Mouse (Mus musculus) kidney, embryonic 14.5 days (tissue): ENCODE measurements at regions not wholly inside any gene's neighbourhood (a gene's known extent, or its start where the extent isn't known, plus 50 kb on each side); places are given as distances from the start of the nearest gene placed in this dataset.

Source experiments
- ATAC-seq: fragments of 200-750 bp; cut with Nextera tagmentation; 2 replicates; pipeline ENCODE4 v1.8.0; 2017; ENCODE audit warnings: moderate number of reproducible peaks, mild to moderate bottlenecking, moderate TSS enrichment, moderate library complexity; ENCODE audit not compliant: low FRiP score, low TSS enrichment
- H3K27ac ChIP-seq: fragments of 300-500 bp; sonication (generic); 2 replicates; pipeline ENCODE4 v1.5.1; 2014; ENCODE audit warnings: low read depth, mild to moderate bottlenecking, low read length, moderate library complexity, mixed read lengths
- H3K27me3 ChIP-seq: fragments of 300-500 bp; sonication (generic); 2 replicates; pipeline ENCODE4 v1.6.1; 2014; ENCODE audit warnings: mild to moderate bottlenecking, low read length; ENCODE audit not compliant: control insufficient read depth, insufficient read depth
- H3K36me3 ChIP-seq: fragments of 300-500 bp; sonication (generic); 2 replicates; pipeline ENCODE4 v1.6.1; 2014; ENCODE audit warnings: low read length, mixed read lengths; ENCODE audit not compliant: control insufficient read depth, insufficient read depth
- H3K4me1 ChIP-seq: fragments of 300-500 bp; sonication (generic); 2 replicates; pipeline ENCODE4 v1.6.1; 2014; ENCODE audit warnings: low read length, mixed read lengths; ENCODE audit not compliant: control insufficient read depth, insufficient read depth
- H3K4me2 ChIP-seq: fragments of 300-500 bp; sonication (generic); replicated peaks from 2 replicates; pipeline ENCODE4 v1.6.1; 2014; ENCODE audit warnings: low read depth, mild to moderate bottlenecking, low read length
- H3K4me3 ChIP-seq: fragments of 300-500 bp; sonication (generic); 2 replicates; pipeline ENCODE4 v1.5.1; 2014; ENCODE audit warnings: mild to moderate bottlenecking, low read length
- H3K9ac ChIP-seq: fragments of 300-500 bp; sonication (generic); 2 replicates; pipeline ENCODE4 v1.6.1; 2014; ENCODE audit warnings: low read depth, mild to moderate bottlenecking, low read length, moderate library complexity
- H3K9me3 ChIP-seq: fragments of 300-500 bp; sonication (generic); 2 replicates; pipeline ENCODE4 v1.6.1; 2016; ENCODE audit warnings: low read length; ENCODE audit not compliant: control insufficient read depth
- WGBS: fragments of 180-500 bp; shearing (Covaris S2); extraction: QIAGEN DNeasy Blood & Tissue Kit; methylation state at CpG from one replicate; pipeline ENCODE4 v1.1.7; 2014; 5-methylcytosine and 5-hydroxymethylcytosine counted together

DNA sequence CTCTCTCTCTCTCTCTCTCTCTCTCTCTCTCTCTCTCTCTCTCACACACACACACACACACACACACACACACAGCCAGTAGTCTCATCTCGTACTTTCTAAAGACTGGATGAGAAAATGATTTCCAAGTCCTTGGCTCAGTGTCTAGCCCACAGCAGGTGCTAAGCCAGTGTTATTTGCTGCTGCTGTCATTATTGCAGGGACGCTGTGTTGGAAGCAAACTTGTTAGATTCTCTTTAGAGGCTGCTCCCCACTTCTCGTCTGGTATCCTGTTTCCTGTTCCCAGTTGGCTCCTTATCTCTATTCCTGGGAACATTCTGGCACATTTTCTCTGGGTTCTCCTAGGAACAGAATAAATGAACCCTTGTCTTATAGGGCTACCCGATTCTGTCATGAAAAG, 122.5 kb upstream of the Chd6 start:
- ATAC-seq = no peak

DNA sequence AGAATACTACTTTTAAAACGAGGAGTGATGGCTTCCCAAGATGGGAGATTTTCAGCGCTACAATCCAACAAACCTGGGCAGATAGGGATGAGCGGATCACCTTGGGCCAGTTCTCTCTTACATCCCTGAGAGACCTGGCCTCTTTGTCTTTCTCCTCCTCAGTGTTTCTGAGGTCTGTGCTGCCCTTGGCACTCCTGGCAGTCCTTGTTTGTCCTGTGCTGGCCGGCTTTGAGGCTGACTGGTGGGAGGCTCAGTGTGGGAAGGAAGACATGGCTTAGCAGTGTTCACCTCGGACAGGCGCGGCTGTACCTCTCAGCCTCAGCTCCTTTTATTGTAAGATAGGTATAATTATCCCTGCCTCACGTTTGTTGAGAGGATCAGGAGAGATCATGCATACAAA, 106.9 kb upstream of the Chd6 start:
- Histone ChIP-seq H3K4me3 (no peak overlapping the region), H3K36me3 (no peaks in the 10 kb centered on the region), H3K27ac (no peak overlapping the region), H3K9me3 (no peaks in the 10 kb centered on the region), H3K4me1 (no peaks in the 10 kb centered on the region), H3K9ac (no peak overlapping the region), H3K4me2 (no peak overlapping the region), H3K27me3 (no peaks in the 10 kb centered on the region)
- 81% methylated on average over 8 of the region's 8 CpGs for WGBS
- no peak for ATAC-seq

More for the DNA sequence above, 122.5 kb upstream of the Chd6 start:
- Histone ChIP-seq H3K4me3 (no peak overlapping the region), H3K27ac (no peak overlapping the region), H3K9ac (no peak overlapping the region), H3K36me3 (no peaks in the 10 kb centered on the region), H3K4me1 (no peaks in the 10 kb centered on the region), H3K4me2 (no peak overlapping the region), H3K27me3 (no peaks in the 10 kb centered on the region), H3K9me3 (no peaks in the 10 kb centered on the region)
- WGBS = 45% methylated on average over 4 of the region's 4 CpGs

DNA sequence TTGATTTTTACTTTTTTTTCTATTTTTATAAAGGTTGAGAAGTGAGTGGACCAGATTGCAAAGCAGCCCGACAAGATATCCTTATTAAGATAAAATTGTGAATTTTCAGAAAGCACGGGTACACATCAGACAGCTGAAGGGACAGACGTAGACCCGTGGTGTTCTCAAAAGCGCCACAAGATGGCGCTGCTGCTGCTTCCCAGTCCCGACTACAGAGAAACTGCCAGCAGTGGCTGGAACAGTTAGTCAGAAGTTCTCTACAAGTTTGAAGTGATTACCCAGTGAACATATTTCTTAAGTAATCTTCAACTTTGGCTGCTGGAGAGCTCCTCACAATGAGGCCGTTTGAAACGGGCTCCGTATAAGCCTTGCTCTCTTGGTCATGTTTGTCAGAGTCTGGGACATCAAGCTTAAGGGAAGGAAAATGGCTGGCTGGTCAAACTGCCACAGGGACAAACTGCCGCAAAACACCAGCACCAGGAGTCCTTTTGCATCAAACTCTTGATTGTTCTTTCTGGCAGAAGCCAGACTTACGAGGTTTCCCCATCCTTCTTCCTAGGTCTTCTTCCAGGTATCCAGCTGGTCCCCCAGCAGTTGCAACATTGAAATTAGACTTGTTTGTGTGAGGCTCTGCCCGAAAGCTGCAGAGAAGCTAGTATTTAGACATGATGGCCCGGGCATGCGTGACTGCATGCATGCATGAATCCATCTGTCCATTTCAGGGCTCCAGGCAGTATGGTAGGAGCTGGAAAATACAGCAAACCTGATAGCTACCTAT, 106.0 kb upstream of the Chd6 start:
- Histone ChIP-seq H3K9ac (no peak overlapping the region), H3K27ac (no peak overlapping the region), H3K4me3 (no peak overlapping the region), H3K27me3 (no peaks in the 10 kb centered on the region), H3K9me3 (no peaks in the 10 kb centered on the region), H3K4me1 (no peaks in the 10 kb centered on the region), H3K36me3 (no peaks in the 10 kb centered on the region), H3K4me2 (0 out of 2 replicates have a peak overlapping the region, but pooled peaks have one; percentile 9)
- ATAC-seq = peak; percentile 86
- 23% methylated on average over 15 of the region's 15 CpGs for WGBS

DNA sequence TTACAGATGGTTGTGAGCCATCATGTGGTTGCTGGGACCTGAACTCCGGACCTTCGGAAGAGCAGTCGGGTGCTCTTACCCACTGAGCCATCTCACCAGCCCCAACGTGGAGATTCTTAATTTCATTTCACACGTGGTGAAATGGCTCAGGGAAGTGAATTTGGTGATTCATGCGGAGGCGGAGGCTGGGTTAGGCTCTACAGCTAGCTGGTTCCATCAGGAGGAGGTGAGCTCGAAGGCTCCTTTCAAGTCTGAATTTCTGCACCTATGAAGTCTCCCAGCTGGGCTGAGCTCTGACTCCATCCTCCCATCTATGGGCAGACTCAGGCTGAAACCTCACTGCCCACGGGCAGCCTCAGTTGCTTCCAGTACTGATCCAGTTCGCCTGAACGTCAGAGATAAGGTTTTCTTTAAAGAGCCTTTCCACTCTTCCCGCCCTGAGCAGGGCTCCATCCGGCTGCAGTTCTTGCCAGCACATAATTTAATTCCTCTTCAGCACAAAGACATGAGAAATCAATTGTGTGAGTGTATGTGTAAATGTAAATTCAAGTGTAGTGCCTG, 103.5 kb upstream of the Chd6 start:
- WGBS = 77% methylated on average over 13 of the region's 13 CpGs
- ATAC-seq = no peak
- Histone ChIP-seq H3K4me2 (no peak overlapping the region), H3K27me3 (no peaks in the 10 kb centered on the region), H3K9me3 (no peaks in the 10 kb centered on the region), H3K36me3 (no peaks in the 10 kb centered on the region), H3K4me1 (no peaks in the 10 kb centered on the region), H3K4me3 (no peak overlapping the region), H3K27ac (no peak overlapping the region), H3K9ac (no peak overlapping the region)

DNA sequence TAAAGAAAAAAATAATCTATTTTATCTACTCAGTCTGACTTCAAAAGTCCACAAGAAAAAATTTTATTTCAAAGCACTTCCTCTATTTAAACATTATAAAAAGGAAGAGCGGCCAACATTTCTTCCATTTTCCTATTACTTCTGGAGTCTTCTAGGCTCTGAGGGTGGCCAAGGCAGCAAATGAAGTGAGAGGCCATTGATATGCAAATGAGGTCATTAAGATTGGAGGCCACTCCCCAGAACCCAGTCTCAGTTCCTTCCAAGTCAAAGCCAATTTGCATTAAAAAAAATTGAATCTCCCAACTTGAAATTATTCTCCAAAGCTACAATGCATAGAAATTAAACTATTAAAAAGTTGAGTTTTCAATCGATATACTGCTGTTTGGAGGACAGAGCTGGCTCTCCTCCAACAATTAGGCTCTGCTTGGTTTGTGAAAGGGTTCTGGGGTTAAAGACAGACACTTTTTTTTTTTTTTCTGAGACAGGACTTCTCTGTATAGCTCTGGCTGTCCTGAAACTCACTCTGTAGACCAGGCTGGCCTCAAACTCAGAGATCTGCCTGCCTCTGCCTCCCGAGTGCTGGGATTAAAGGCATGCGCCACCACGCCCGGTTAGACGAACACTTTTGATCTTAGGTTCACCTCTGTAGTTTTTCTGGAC, 88.0 kb upstream of the Chd6 start:
- Histone ChIP-seq H3K4me1 (no peaks in the 10 kb centered on the region), H3K27me3 (no peaks in the 10 kb centered on the region), H3K4me3 (no peak overlapping the region), H3K9ac (no peak overlapping the region), H3K9me3 (no peaks in the 10 kb centered on the region), H3K4me2 (no peak overlapping the region), H3K36me3 (no peaks in the 10 kb centered on the region), H3K27ac (no peak overlapping the region)
- 95% methylated on average over 7 of the region's 7 CpGs for WGBS
- no peak for ATAC-seq

DNA sequence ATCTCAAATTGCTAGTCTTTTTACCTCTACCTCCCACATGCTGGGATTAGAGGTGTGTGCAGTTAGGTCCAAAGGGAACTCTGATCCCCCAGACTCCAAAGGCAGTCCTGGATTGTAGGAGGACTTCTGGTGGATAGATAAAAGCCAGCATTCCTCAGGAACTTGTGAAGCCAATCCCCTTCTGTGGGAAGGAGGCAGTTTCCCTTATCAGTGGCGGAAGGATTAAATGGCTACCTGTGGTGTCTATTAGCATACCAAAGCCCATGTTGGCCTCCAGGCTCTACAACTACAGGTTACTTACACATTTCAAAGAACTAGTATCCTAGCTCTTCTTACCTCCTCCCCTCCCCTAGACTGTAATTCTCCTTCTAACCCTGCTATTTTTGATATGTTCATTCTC, 78.6 kb upstream of the Chd6 start:
- WGBS = 58% methylated on average over 1 of the region's 1 CpGs
- no peak for ATAC-seq

DNA sequence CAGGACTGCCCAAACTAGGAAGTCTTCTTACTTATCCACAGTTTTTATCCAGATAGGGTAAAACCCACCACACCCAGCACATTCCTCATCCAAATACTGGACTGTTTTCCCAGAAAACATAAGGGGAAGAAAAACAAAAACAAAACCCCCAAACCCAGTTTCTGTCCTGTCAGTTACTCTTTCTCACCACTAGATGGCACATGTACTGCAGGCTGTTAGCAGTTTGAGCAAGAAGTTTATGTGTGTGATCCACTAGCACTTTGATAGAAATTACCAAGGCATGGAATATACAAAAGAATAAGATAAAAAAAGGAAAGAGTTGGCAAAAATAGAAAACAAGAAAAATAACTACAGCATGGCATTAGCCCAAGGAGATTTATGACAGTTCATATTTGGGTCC, 76.2 kb upstream of the Chd6 start:
- Histone ChIP-seq H3K4me3 (no peak overlapping the region), H3K4me2 (no peak overlapping the region), H3K27ac (no peak overlapping the region), H3K36me3 (no peaks in the 10 kb centered on the region), H3K4me1 (no peaks in the 10 kb centered on the region), H3K9me3 (no peaks in the 10 kb centered on the region), H3K9ac (no peak overlapping the region), H3K27me3 (no peaks in the 10 kb centered on the region)
- ATAC-seq = no peak

More for the DNA sequence above, 78.6 kb upstream of the Chd6 start:
- no peak overlapping the region for H3K9ac ChIP-seq
- no peaks in the 10 kb centered on the region for H3K9me3 ChIP-seq
- H3K27me3 ChIP-seq = no peaks in the 10 kb centered on the region
- H3K27ac ChIP-seq = no peak overlapping the region
- no peaks in the 10 kb centered on the region for H3K36me3 ChIP-seq
- H3K4me2 ChIP-seq = no peak overlapping the region
- no peak overlapping the region for H3K4me3 ChIP-seq
- H3K4me1 ChIP-seq = no peaks in the 10 kb centered on the region

DNA sequence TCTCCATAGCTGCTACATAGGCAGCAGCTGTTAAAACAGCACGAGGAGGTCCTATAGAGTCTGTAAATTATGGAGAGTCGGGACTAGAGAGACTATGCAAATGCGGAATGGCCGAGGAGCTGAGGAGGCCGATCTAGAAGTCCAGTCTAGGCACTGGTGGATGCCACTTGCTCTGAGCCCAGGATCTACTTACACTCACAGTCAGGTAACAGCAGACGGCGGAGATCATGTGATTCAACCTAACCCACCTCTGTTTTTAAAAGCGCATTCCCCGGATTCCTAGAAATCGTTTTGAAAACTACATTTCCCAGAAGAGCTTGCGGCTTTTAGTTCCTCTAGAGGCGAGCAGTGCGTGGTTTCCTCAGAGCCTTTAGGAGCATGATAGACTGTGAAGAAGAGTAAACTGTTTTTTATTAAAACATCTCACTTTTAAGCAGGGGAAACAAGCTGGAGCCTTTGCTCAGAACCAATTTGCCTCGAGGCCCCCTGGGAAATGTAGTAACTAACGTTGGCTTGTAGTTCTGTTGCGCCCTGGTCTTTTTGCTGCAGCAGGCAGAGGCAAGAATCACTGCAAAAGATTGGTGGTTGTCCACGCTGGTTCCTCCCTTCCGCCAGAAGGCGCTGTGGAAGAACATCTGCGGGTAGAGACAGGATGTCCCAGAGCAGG, 68.6 kb upstream of the Chd6 start:
- Histone ChIP-seq H3K4me2 (peak overlapping the region; percentile 60), H3K27me3 (no peaks in the 10 kb centered on the region), H3K36me3 (no peaks in the 10 kb centered on the region), H3K4me3 (peak overlapping the region; percentile 50), H3K4me1 (0 out of 2 replicates have a peak, but pooled peaks cover 3% of the 10 kb centered on the region), H3K27ac (peak overlapping the region; percentile 73; the same call in 1 of the 2 replicates), H3K9me3 (no peaks in the 10 kb centered on the region), H3K9ac (peak overlapping the region; percentile 51; the same call in 1 of the 2 replicates)
- 4% methylated on average over 20 of the region's 20 CpGs for WGBS
- ATAC-seq = peak; percentile 89

DNA sequence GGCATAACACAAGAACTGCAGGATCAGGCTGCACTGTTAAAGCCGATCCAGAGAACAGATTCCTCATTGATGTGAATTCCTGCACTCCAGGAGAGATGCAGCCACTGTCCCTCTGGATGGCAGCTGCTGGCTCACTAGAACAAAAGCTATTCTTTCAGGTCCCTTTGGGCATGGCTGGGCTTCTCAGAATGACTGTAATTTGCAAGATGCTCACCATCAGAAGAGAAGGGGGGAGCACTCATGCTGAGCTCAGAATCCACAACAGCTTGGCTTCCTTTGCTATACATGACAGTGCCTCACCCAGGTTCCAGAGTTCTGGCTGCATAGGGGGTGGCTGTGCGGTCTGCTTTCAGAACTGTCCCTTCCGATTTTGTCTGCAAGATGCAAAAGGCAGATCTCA, 57.8 kb upstream of the Chd6 start:
- no peaks in the 10 kb centered on the region for H3K4me1 ChIP-seq
- no peak overlapping the region for H3K4me3 ChIP-seq
- WGBS = 39% methylated on average over 3 of the region's 3 CpGs
- no peaks in the 10 kb centered on the region for H3K36me3 ChIP-seq
- no peak overlapping the region for H3K4me2 ChIP-seq
- no peak overlapping the region for H3K9ac ChIP-seq
- ATAC-seq = no peak
- H3K9me3 ChIP-seq = no peaks in the 10 kb centered on the region
- H3K27ac ChIP-seq = no peak overlapping the region
- H3K27me3 ChIP-seq = no peaks in the 10 kb centered on the region
